Mouse (Mus musculus): ENCODE measurements at regions not wholly inside any gene's neighbourhood (a gene's known extent, or its start where the extent isn't known, plus 50 kb on each side); places are given as distances from the start of the nearest gene placed in this dataset.

DNA sequence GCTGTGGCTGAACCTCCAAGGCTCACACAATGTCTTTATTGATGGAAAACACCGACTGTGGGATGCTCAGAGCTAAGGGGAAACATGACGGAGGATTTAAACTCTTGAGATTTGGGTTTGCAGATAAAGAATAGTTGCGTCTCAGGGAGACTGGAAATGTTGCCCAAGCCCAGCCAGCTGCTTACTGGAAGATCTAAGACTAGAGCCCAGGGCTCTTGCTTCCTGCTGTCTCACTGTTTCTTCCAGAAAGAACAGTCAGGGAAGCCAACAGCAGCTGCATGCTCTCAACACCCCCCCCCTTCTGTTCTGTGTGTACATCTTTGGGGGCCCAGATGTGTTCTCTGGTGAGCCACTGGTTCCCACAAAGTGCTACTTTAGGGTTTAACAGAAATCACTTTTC lies 333.0 kb downstream of the Mtx2 start:
- no peaks in the 10 kb centered on the region for H3K36me3 ChIP-seq
- no peak for DNase-seq (ENCODE audit: low spot score)
- no peaks in the 10 kb centered on the region for H3K9me3 ChIP-seq (replicated peaks)
- no peak overlapping the region for H3K4me3 ChIP-seq
- no peaks in the 10 kb centered on the region for H3K27me3 ChIP-seq (ENCODE audit: low read depth, poor library complexity, severe bottlenecking)
- 87% methylated on average over 3 of the region's 3 CpGs for WGBS
- H3K4me1 ChIP-seq = no peaks in the 10 kb centered on the region
- H3K27ac ChIP-seq (replicated peaks) = no peak overlapping the region

DNA sequence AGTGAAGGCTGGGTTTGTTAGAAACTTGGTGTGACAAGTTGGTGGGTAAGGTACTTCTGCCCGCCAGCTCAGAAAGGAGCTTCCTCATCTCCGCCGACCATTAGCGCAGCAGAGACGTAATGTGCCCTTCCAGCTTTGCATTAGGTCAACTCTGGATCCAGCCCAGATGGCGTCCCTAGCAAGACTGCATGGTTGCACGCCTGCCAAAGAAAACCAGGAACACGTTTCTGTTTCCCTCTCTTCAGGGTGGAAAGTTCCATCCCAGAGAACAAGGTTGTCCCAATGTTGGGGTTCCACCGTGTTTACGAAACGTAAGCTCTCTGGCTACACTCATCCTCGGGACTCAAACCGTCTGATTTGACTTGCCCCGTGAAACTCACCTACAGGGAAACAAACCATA lies 335.5 kb downstream of the Mtx2 start:
- no peak for DNase-seq (ENCODE audit: low spot score)
- no peak overlapping the region for H3K4me3 ChIP-seq
- H3K4me1 ChIP-seq = no peaks in the 10 kb centered on the region
- H3K27ac ChIP-seq (replicated peaks) = no peak overlapping the region
- H3K27me3 ChIP-seq (ENCODE audit: low read depth, poor library complexity, severe bottlenecking) = no peaks in the 10 kb centered on the region
- 91% methylated on average over 14 of the region's 14 CpGs for WGBS
- H3K9me3 ChIP-seq (replicated peaks) = no peaks in the 10 kb centered on the region
- no peaks in the 10 kb centered on the region for H3K36me3 ChIP-seq

- 79% methylated on average over 4 of the region's 4 CpGs for WGBS
- H3K9me3 ChIP-seq (replicated peaks) = no peaks in the 10 kb centered on the region
- H3K36me3 ChIP-seq = no peaks in the 10 kb centered on the region
- H3K4me3 ChIP-seq = no peak overlapping the region
- no peak overlapping the region for H3K27ac ChIP-seq (replicated peaks)
- no peak for DNase-seq (ENCODE audit: low spot score)
- no peaks in the 10 kb centered on the region for H3K4me1 ChIP-seq
- H3K27me3 ChIP-seq (ENCODE audit: low read depth, poor library complexity, severe bottlenecking) = no peaks in the 10 kb centered on the region
Observed at GRCm38 (mm10) chr2:75164987-75165386, 339.4 kb downstream of the Mtx2 start.

DNA sequence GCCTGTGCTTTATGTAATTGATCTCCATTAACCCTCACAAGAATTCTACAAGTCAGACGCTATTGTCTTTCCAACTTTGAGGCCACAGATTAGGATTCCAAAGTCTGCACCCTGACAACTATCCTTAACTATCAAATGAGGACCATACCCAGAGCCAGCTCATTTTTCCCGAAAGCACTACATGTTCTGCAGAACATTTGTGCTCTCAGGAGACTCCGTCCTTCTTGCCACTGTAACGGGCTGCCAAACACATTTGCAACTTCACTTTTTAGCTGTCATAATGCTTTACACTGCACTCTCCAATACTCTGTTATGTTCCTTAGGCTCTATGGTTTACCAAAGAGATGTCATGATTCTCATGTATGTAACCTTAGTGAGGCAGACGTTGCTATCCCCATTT lies 350.7 kb downstream of the Mtx2 start:
- Histone ChIP-seq H3K4me3 (no peak overlapping the region), H3K27me3 (ENCODE audit: low read depth, poor library complexity, severe bottlenecking) (no peaks in the 10 kb centered on the region), H3K27ac (replicated peaks) (no peak overlapping the region), H3K9me3 (replicated peaks) (no peaks in the 10 kb centered on the region), H3K36me3 (no peaks in the 10 kb centered on the region), H3K4me1 (peaks cover 13% of the 10 kb centered on the region)
- DNase-seq (ENCODE audit: low spot score) = no peak
- WGBS = 69% methylated on average over 5 of the region's 5 CpGs

GRCm38 (mm10) chr2:75183293-75183692 lies 357.7 kb downstream of the Mtx2 start:
- 64% methylated on average over 4 of the region's 4 CpGs for WGBS
- Histone ChIP-seq H3K27ac (replicated peaks) (no peak overlapping the region), H3K9me3 (replicated peaks) (no peaks in the 10 kb centered on the region), H3K4me3 (no peak overlapping the region), H3K27me3 (ENCODE audit: low read depth, poor library complexity, severe bottlenecking) (no peaks in the 10 kb centered on the region), H3K36me3 (no peaks in the 10 kb centered on the region), H3K4me1 (peaks cover 7% of the 10 kb centered on the region; the same call in 1 of the 2 replicates)
- no peak for DNase-seq (ENCODE audit: low spot score)

- DNase-seq (ENCODE audit: low spot score) = no peak
- Histone ChIP-seq H3K36me3 (no peaks in the 10 kb centered on the region), H3K4me3 (no peak overlapping the region), H3K4me1 (no peaks in the 10 kb centered on the region), H3K27me3 (ENCODE audit: low read depth, poor library complexity, severe bottlenecking) (no peaks in the 10 kb centered on the region), H3K27ac (replicated peaks) (no peak overlapping the region), H3K9me3 (replicated peaks) (no peaks in the 10 kb centered on the region)
- WGBS = 82% methylated on average over 7 of the region's 7 CpGs
Observed at GRCm38 (mm10) chr2:75202587-75203220, 377.1 kb downstream of the Mtx2 start.

GRCm38 (mm10) chr2:75208821-75209758 lies 383.5 kb downstream of the Mtx2 start:
- Histone ChIP-seq H3K4me1 (0 out of 2 replicates have a peak, but pooled peaks cover 2% of the 10 kb centered on the region), H3K27ac (replicated peaks) (no peak overlapping the region), H3K27me3 (ENCODE audit: low read depth, poor library complexity, severe bottlenecking) (no peaks in the 10 kb centered on the region), H3K36me3 (no peaks in the 10 kb centered on the region), H3K9me3 (replicated peaks) (no peaks in the 10 kb centered on the region), H3K4me3 (no peak overlapping the region)
- no peak for DNase-seq (ENCODE audit: low spot score)
- 80% methylated on average over 27 of the region's 27 CpGs for WGBS

DNA sequence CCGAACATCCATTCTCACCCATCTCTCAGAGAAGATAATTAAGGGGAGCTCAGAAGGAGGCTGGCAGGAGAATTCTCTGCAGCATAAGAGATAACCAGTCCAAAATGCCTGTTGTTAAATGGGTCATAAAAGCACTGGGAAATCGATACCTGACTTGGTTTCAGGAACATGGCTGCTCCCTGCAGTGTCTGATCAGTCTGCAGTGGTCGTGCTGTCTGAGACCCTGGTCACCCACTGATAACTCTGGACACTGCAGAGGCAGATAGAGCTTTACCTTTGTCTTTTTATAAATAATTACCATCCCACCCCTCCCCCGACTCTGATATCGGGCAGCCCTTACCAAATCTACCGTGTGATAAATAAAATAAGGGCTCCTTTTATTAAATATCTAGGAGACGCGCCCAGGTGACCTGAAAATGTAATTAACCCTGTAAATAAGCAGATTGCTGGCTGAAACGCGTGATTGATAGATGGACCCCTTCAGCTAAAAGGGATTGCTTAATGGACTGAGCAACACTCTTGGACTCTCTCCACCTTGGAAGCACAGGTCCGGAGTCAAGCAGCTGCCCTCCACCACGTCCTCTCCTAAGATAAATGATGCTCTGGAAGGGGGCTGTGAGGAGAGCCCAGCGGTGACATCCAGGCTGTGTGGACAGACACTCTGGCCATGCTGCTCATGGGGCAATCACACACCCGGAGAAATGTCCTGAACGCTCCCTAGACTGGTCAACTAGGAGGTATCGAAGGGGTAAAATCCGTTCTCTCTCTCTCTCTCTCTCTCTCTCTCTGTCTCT lies 384.4 kb downstream of the Mtx2 start:
- Histone ChIP-seq H3K27me3 (ENCODE audit: low read depth, poor library complexity, severe bottlenecking) (no peaks in the 10 kb centered on the region), H3K4me3 (no peak overlapping the region), H3K36me3 (no peaks in the 10 kb centered on the region), H3K4me1 (0 out of 2 replicates have a peak, but pooled peaks cover 2% of the 10 kb centered on the region), H3K27ac (replicated peaks) (no peak overlapping the region), H3K9me3 (replicated peaks) (no peaks in the 10 kb centered on the region)
- 87% methylated on average over 17 of the region's 17 CpGs for WGBS
- DNase-seq (ENCODE audit: low spot score) = no peak

- peaks cover 8% of the 10 kb centered on the region; the same call in 1 of the 2 replicates for H3K4me1 ChIP-seq
- H3K27ac ChIP-seq (replicated peaks) = no peak overlapping the region
- no peaks in the 10 kb centered on the region for H3K36me3 ChIP-seq
- 92% methylated on average over 5 of the region's 5 CpGs for WGBS
- H3K9me3 ChIP-seq (replicated peaks) = no peaks in the 10 kb centered on the region
- no peak for DNase-seq (ENCODE audit: low spot score)
- H3K27me3 ChIP-seq (ENCODE audit: low read depth, poor library complexity, severe bottlenecking) = no peaks in the 10 kb centered on the region
- H3K4me3 ChIP-seq = no peak overlapping the region
Observed at GRCm38 (mm10) chr2:75216931-75217330, 391.3 kb downstream of the Mtx2 start.

- DNase-seq (ENCODE audit: low spot score) = no peak
- H3K36me3 ChIP-seq = no peaks in the 10 kb centered on the region
- H3K27ac ChIP-seq (replicated peaks) = no peak overlapping the region; the same call in 1 of the 2 replicates
- H3K27me3 ChIP-seq (ENCODE audit: low read depth, poor library complexity, severe bottlenecking) = no peaks in the 10 kb centered on the region
- H3K9me3 ChIP-seq (replicated peaks) = no peaks in the 10 kb centered on the region
- no peak overlapping the region for H3K4me3 ChIP-seq
- 77% methylated on average over 8 of the region's 8 CpGs for WGBS
- peaks cover 8% of the 10 kb centered on the region; the same call in 1 of the 2 replicates for H3K4me1 ChIP-seq
Observed at GRCm38 (mm10) chr2:75220775-75221359, 395.3 kb downstream of the Mtx2 start.

DNA sequence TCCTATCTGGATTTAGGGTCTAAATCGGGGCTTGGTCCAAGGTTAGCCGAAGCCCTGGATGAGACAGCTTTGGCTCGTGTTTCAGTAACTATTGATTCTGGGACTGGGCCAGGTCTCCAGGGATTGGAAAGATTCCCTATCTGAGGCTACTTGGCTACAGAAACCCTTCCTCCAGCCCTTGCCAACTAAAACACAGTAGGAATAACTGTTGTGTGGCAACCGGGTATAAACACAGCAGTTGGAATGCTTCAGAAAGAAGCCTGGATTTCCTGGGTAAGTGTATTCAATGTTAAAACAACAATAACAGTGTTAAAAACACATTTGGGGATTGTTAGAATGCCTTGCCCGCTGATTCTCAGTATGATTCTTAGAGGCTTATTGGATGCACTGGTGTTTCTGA lies 398.8 kb downstream of the Mtx2 start:
- DNase-seq (ENCODE audit: low spot score) = no peak

GRCm38 (mm10) chr2:75240976-75241375 lies 415.4 kb downstream of the Mtx2 start:
- no peak for DNase-seq (ENCODE audit: low spot score)
- no peaks in the 10 kb centered on the region for H3K27me3 ChIP-seq (ENCODE audit: low read depth, poor library complexity, severe bottlenecking)
- no peaks in the 10 kb centered on the region for H3K9me3 ChIP-seq (replicated peaks)
- H3K36me3 ChIP-seq = no peaks in the 10 kb centered on the region
- peaks cover 14% of the 10 kb centered on the region; the same call in 1 of the 2 replicates for H3K4me1 ChIP-seq
- no peak overlapping the region for H3K27ac ChIP-seq (replicated peaks)
- H3K4me3 ChIP-seq = no peak overlapping the region
- WGBS = 90% methylated on average over 1 of the region's 1 CpGs

More for the DNA sequence above, 398.8 kb downstream of the Mtx2 start:
- Histone ChIP-seq H3K36me3 (no peaks in the 10 kb centered on the region), H3K4me1 (peaks cover 8% of the 10 kb centered on the region; the same call in 1 of the 2 replicates), H3K27ac (replicated peaks) (no peak overlapping the region), H3K27me3 (ENCODE audit: low read depth, poor library complexity, severe bottlenecking) (no peaks in the 10 kb centered on the region), H3K9me3 (replicated peaks) (no peaks in the 10 kb centered on the region), H3K4me3 (no peak overlapping the region)
- WGBS = 72% methylated on average over 5 of the region's 5 CpGs
